Mouse (Mus musculus): ENCODE results near the gene Pak7. TPM values are rescaled to one million over a fixed set of nuclear protein-coding genes. Genes with fewer than 3 reads are reported as not detected.
"Not testable (repeated sequence)": the region's sequence is repeated elsewhere in the genome, so short reads cannot be mapped to it uniquely, and the experiment has no call there.

Pak7 gene
- 10 to 100 TPM; 62.3 to 72.5 TPM for total RNA-seq (2021)

GRCm38 (mm10) chr2:136387181-136388131 is at the start of gene Pak7:
Gene Pak7, minus strand, starts transcription at chr2:136387967.
- intact Hi-C loops (cut with DNase I), result loop anchor here (10.0 kb wide), 1 partner anchor 243 kb away; no protein-coding TSS in a partner anchor
- DNase-seq, result peak; percentile 91

- no peak for DNase-seq
- intact Hi-C loops (cut with DNase I), result no loop called here
Observed at GRCm38 (mm10) chr2:136425561-136425960, 37.8 kb upstream of the Pak7 start.

- intact Hi-C loops (cut with DNase I), result no loop called here
Observed at GRCm38 (mm10) chr2:136419543-136419942, 31.8 kb upstream of the Pak7 start.

GRCm38 (mm10) chr2:136416381-136416780 is 28.6 kb upstream of the Pak7 start:
- no peak for DNase-seq

More at GRCm38 (mm10) chr2:136419543-136419942, 31.8 kb upstream of the Pak7 start:
- DNase-seq, result no peak

GRCm38 (mm10) chr2:136402587-136402986 is 14.8 kb upstream of the Pak7 start:
- intact Hi-C loops (cut with DNase I), result no loop called here
- DNase-seq, result no peak

More at GRCm38 (mm10) chr2:136416381-136416780, 28.6 kb upstream of the Pak7 start:
- intact Hi-C loops (cut with DNase I), result no loop called here

- intact Hi-C loops (cut with DNase I), result no loop called here
- DNase-seq, result no peak
Observed at GRCm38 (mm10) chr2:136375318-136375717, 12.4 kb downstream of the Pak7 start.

GRCm38 (mm10) chr2:136372361-136372760 is 15.4 kb downstream of the Pak7 start:
- no peak for DNase-seq
- intact Hi-C loops (cut with DNase I), result no loop called here

GRCm38 (mm10) chr2:136351393-136352096 is 36.2 kb downstream of the Pak7 start:
- intact Hi-C loops (cut with DNase I), result no loop called here
- DNase-seq, result peak; percentile 7

- intact Hi-C loops (cut with DNase I), result no loop called here
- DNase-seq, result no peak
Observed at GRCm38 (mm10) chr2:136350459-136350858, 37.3 kb downstream of the Pak7 start.

GRCm38 (mm10) chr2:136349671-136350275 is 38.0 kb downstream of the Pak7 start:
- no peak for DNase-seq

GRCm38 (mm10) chr2:136344240-136344780 is 43.5 kb downstream of the Pak7 start:
- intact Hi-C loops (cut with DNase I); DNase-seq: not testable (repeated sequence)

More at GRCm38 (mm10) chr2:136349671-136350275, 38.0 kb downstream of the Pak7 start:
- intact Hi-C loops (cut with DNase I), result no loop called here

- DNase-seq, result no peak
- intact Hi-C loops (cut with DNase I), result no loop called here
Observed at GRCm38 (mm10) chr2:136329974-136330373, 57.8 kb downstream of the Pak7 start.

GRCm38 (mm10) chr2:136325646-136326045 is 62.1 kb downstream of the Pak7 start:
- intact Hi-C loops (cut with DNase I), result no loop called here
- peak; percentile 28 for DNase-seq

- intact Hi-C loops (cut with DNase I), result no loop called here
- no peak for DNase-seq
Observed at GRCm38 (mm10) chr2:136309313-136309712, 78.5 kb downstream of the Pak7 start.

- DNase-seq, result no peak
- intact Hi-C loops (cut with DNase I), result no loop called here
Observed at GRCm38 (mm10) chr2:136308743-136309142, 79.0 kb downstream of the Pak7 start.

- intact Hi-C loops (cut with DNase I), result no loop called here
- DNase-seq, result peak; percentile 37
Observed at GRCm38 (mm10) chr2:136302201-136302600, 85.6 kb downstream of the Pak7 start.

GRCm38 (mm10) chr2:136301406-136301805 is 86.4 kb downstream of the Pak7 start:
- intact Hi-C loops (cut with DNase I), result no loop called here
- peak; percentile 26 for DNase-seq

GRCm38 (mm10) chr2:136297371-136297770 is 90.4 kb downstream of the Pak7 start:
- intact Hi-C loops (cut with DNase I), result no loop called here
- DNase-seq, result no peak

GRCm38 (mm10) chr2:136282043-136282442 is 105.7 kb downstream of the Pak7 start:
- no peak for DNase-seq
- intact Hi-C loops (cut with DNase I), result no loop called here

- intact Hi-C loops (cut with DNase I); DNase-seq: not testable (repeated sequence)
Observed at GRCm38 (mm10) chr2:136241960-136242359, 145.8 kb downstream of the Pak7 start.

- DNase-seq, result no peak
- intact Hi-C loops (cut with DNase I), result no loop called here
Observed at GRCm38 (mm10) chr2:136231228-136231627, 156.5 kb downstream of the Pak7 start.
